Mouse (Mus musculus) cerebellum, adult 2 months (tissue): ENCODE results near the gene Grb10. TPM values are rescaled to one million over a fixed set of nuclear protein-coding genes. Genes with fewer than 3 reads are reported as not detected.

Source experiments
- DNase-seq, 2 experiments: peaks; one replicate each; pipeline ENCODE4 v3.0.0; 2021
- H3K27ac ChIP-seq: fragments of 200-500 bp; 2 replicates; pipeline ENCODE4 v1.5.1; 2012; ENCODE audit warnings: low read length, control low read depth, inconsistent platforms; ENCODE audit not compliant: insufficient read depth
- H3K27me3 ChIP-seq: fragments of 200-500 bp; 2 replicates; pipeline ENCODE4 v1.6.1; 2012; ENCODE audit warnings: inconsistent platforms, mild to moderate bottlenecking, low read length, moderate library complexity; ENCODE audit not compliant: control insufficient read depth, insufficient read depth
- H3K4me1 ChIP-seq: fragments of 200-500 bp; 2 replicates; pipeline ENCODE4 v1.6.1; 2011; ENCODE audit warnings: low read length; ENCODE audit not compliant: control insufficient read depth, insufficient read depth
- H3K4me3 ChIP-seq: fragments of 200-500 bp; replicated peaks from 2 replicates; pipeline ENCODE3; 2011; ENCODE audit warnings: mild to moderate bottlenecking, low read depth, low read length, control low read depth; ENCODE audit not compliant: insufficient read depth
- CTCF ChIP-seq: fragments of 200-500 bp; IDR thresholded peaks from 2 replicates; pipeline ENCODE4 v1.5.1; 2011; ENCODE audit warnings: low read depth, mild to moderate bottlenecking, control low read depth, low read length, moderate library complexity, borderline replicate concordance; ENCODE audit not compliant: insufficient read depth
- POLR2A ChIP-seq: fragments of 200-500 bp; IDR thresholded peaks from 2 replicates; pipeline ENCODE4 v1.6.1; 2011; ENCODE audit warnings: low read length, control low read depth, borderline replicate concordance; ENCODE audit not compliant: insufficient read depth
- WGBS: fragments of 180-500 bp; shearing (Covaris S2); methylation state at CpG from one replicate; pipeline ENCODE4 v1.1.7; 2018; 5-methylcytosine and 5-hydroxymethylcytosine counted together
- polyA plus RNA-seq: library from polyadenylated mRNA; depleted of rRNA; stranded (reverse); fragments of >200 nt; gene quantifications from 2 replicates; pipeline ENCODE4 v1.2.3, GENCODE M21; 2012; rRNA removed

Gene Grb10
- polyA plus RNA-seq = 34.9 and 35.7 TPM in 2 replicates

DNA sequence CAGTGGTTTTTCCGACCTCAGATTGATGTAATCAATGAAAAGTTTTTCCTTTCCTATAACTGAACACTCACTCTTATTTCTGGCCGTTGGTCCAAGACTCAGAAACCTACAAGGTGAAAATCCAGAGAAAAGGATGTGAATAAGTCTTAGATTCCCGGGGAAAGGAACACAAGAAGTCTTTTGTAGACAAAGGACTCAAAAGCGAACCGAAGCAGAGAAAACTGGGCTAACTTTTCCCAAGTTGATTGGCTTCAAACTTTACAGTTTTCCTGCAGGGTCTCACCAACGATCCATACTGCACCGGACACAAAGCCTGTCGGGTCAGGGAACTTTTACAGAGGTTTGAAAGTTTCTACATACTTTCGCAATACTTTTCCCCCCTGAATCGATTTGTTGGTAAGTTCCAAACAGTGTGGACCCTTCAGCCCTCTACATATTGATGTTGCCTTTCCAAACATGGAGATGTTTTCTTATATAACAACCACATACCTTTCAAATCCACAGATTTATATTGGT is at the start of gene Grb10:
TSS of gene Grb10 (minus strand) at position 214 of the 516 bp plus-strand sequence.
- no peak for DNase-seq
- H3K27ac ChIP-seq = no peak within 1 kb of the TSS
- no peaks in the 10 kb centered on the region; the same call in 1 of the 2 replicates for H3K4me1 ChIP-seq
- TF ChIP-seq POLR2A (no peak), CTCF (no peak)
- peaks cover 5% of the 10 kb centered on the region; the same call in 1 of the 2 replicates for H3K27me3 ChIP-seq
- H3K4me3 ChIP-seq = no peak within 1 kb of the TSS
- WGBS = 51% methylated on average over 10 of the region's 10 CpGs

DNA sequence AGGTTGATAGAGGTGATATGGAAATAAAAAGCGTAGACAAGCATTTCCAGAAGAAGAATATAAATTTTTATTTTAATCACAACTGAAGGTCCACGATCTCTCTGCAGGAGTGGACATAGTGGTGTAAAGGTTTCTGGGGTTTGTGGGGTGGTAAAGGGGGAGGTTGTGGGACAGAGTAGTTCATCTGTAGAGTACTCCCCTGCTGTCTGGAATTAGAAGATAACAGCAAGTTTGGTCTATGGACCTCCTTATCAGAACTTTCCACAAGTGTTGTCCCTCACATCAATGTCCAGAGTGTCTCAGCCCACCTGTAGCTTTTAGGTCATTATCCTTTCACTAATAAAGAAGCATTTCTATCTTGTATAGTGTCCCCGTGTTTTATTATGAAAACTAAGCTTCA is 43.2 kb upstream of the Grb10 start:
- no peak for TF ChIP-seq CTCF
- TF ChIP-seq POLR2A = no peak
- H3K27ac ChIP-seq = no peak overlapping the region
- 80% methylated on average over 3 of the region's 3 CpGs for WGBS
- DNase-seq = no peak
- no peaks in the 10 kb centered on the region for H3K27me3 ChIP-seq
- H3K4me1 ChIP-seq = no peaks in the 10 kb centered on the region
- H3K4me3 ChIP-seq = no peak overlapping the region

- H3K27ac ChIP-seq = no peak overlapping the region
- no peak overlapping the region for H3K4me3 ChIP-seq
- no peak for DNase-seq
- no peaks in the 10 kb centered on the region for H3K27me3 ChIP-seq
- H3K4me1 ChIP-seq = no peaks in the 10 kb centered on the region
- TF ChIP-seq POLR2A = no peak
- no peak for TF ChIP-seq CTCF
- 74% methylated on average over 2 of the region's 2 CpGs for WGBS
Observed at GRCm38 (mm10) chr11:12079231-12079630, 40.7 kb upstream of the Grb10 start.

DNA sequence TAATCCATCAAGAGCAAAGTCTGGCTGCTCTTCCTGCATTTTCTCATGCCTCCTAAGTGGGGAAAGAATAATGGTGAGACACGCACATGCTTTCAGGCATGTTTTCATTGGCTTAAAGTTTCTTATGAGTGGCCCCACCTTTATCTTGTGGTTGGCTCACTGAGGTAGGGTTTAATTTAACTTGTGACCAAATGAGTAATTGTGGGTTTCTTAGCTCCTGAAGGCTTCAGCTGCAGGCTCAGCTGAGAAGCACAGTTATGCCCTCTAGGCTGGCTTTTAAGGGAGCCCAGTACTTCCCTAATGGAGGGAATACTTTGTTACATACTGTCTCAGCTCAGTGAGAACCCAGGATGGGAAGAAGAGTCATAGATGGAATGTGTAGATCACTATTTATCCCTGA is 37.0 kb upstream of the Grb10 start:
- Histone ChIP-seq H3K4me1 (no peaks in the 10 kb centered on the region), H3K27ac (no peak overlapping the region), H3K27me3 (no peaks in the 10 kb centered on the region), H3K4me3 (no peak overlapping the region)
- TF ChIP-seq POLR2A (no peak), CTCF (no peak)
- no peak for DNase-seq
- WGBS = 91% methylated on average over 1 of the region's 1 CpGs

GRCm38 (mm10) chr11:12073394-12074226 is 35.1 kb upstream of the Grb10 start:
- TF ChIP-seq POLR2A (no peak), CTCF (no peak)
- Histone ChIP-seq H3K27me3 (no peaks in the 10 kb centered on the region), H3K4me1 (no peaks in the 10 kb centered on the region), H3K4me3 (no peak overlapping the region), H3K27ac (no peak overlapping the region)
- no peak for DNase-seq
- WGBS = 83% methylated on average over 6 of the region's 6 CpGs

- DNase-seq = no peak
Observed at GRCm38 (mm10) chr11:12072322-12072721, 33.8 kb upstream of the Grb10 start.

DNA sequence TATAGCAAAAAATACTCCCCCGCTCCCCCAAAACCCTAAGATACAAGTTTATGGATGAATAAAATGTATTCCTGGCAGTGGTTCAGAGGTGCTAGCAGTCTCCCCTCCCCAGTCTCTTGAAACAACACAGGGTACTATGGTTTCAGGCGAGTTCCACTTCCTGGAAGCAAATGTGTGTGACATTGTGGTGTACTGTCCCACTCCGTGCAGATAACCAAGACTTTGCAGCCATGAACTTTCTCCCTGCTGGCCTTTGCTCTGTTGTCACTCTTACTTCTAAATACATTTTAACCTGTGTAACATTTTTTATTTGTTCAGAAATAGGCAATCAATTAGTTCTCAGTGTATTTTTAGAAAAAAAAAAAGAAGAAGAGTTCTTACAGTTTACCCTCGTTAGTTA is 20.5 kb upstream of the Grb10 start:
- WGBS = 71% methylated on average over 4 of the region's 4 CpGs
- no peak overlapping the region for H3K27ac ChIP-seq
- TF ChIP-seq CTCF = no peak
- H3K4me1 ChIP-seq = no peaks in the 10 kb centered on the region
- no peak for DNase-seq
- H3K4me3 ChIP-seq = no peak overlapping the region
- H3K27me3 ChIP-seq = no peaks in the 10 kb centered on the region

More at GRCm38 (mm10) chr11:12072322-12072721, 33.8 kb upstream of the Grb10 start:
- H3K27me3 ChIP-seq = no peaks in the 10 kb centered on the region
- WGBS = 85% methylated on average over 3 of the region's 3 CpGs
- TF ChIP-seq POLR2A (no peak), CTCF (no peak)
- no peak overlapping the region for H3K4me3 ChIP-seq
- H3K4me1 ChIP-seq = no peaks in the 10 kb centered on the region
- H3K27ac ChIP-seq = no peak overlapping the region
